Mouse (Mus musculus) activated CD4-positive, CD25-positive, alpha-beta regulatory T cell, adult 4 months (primary cell): ENCODE measurements around the gene Gm12800. TPM values are rescaled to one million over a fixed set of nuclear protein-coding genes. Genes with fewer than 3 reads are reported as not detected.
"Not testable (repeated sequence)": the region's sequence is repeated elsewhere in the genome, so short reads cannot be mapped to it uniquely, and the experiment has no call there.

Experiments
- ATAC-seq: one replicate; pipeline ENCODE4 v1.8.0; 2017
- polyA plus RNA-seq, 2 experiments: library from polyadenylated mRNA; unstranded; fragments of 100-300 nt; shearing (Covaris generic); gene quantifications; one replicate each; pipeline ENCODE4 v1.2.1; 2017

Gm12800 gene
- polyA plus RNA-seq = not detected

DNA sequence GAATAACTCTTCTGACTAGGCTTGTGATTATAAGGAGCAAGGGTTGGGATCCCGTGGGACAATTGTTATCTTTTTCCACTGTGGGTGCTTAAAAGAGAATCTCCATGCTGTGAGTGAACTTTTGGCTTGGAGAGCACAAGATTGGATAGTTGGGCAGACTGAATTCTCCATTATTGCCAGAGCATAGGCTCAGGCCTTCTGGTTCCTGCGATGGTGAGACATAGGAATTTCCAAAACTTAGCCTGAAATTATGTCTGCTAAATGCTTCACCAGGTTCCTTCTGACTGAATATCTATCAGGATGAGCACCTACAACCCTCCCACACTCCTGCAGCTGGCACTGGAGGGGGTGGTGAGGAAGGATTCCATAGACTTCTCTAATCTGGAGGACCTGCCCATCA, at the start of gene Gm12800:
Gm12800 (plus strand) TSS at position 301 of the 400 bp plus-strand sequence.
- ATAC-seq = not testable (repeated sequence)

- no peak for ATAC-seq
Observed at GRCm38 (mm10) chr4:101860873-101861272, 48.0 kb upstream of the Gm12800 start.

DNA sequence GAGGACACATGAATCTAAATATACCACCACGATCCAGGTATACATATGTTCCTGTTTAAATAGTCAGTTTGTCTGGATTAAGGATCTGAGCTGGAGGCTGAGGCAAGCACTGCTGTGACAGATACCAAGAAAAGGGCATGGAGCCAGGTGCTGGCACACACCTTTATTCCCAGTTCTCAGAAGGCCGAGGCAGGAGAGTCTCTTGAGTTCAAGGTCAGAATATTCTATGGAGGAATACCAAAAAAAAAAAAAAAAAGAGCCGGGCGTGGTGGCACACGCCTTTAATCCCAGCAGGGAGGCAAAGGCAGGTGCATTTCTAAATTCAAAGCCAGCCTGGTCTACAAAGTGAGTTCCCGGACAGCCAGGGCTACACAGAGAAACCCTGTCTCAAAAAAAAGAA, 46.6 kb upstream of the Gm12800 start:
- ATAC-seq = no peak

DNA sequence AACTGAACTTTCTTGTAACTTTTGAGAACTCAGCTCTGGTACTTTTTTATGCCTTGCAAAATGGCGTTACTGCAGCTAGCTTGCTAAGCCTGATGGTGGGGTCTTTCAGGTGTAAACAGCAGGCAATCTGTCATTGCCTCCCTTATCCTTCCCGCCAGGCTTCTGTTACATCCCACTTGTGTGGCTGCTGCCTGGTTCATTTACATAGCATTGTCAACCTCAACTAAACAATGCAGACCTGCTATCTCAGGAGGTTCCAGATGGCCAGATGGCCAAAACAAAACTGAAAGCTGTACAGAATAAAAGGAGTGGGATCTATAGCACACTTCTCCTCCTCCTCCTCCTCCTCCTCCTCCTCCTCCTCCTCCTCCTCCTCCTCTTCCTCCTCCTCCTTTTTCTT, 36.9 kb upstream of the Gm12800 start:
- ATAC-seq = not testable (repeated sequence)

- not testable (repeated sequence) for ATAC-seq
Observed at GRCm38 (mm10) chr4:101875687-101876086, 33.2 kb upstream of the Gm12800 start.

- no peak for ATAC-seq
Observed at GRCm38 (mm10) chr4:101883641-101884040, 25.3 kb upstream of the Gm12800 start.

GRCm38 (mm10) chr4:101889377-101889776, 19.5 kb upstream of the Gm12800 start:
- ATAC-seq = no peak

DNA sequence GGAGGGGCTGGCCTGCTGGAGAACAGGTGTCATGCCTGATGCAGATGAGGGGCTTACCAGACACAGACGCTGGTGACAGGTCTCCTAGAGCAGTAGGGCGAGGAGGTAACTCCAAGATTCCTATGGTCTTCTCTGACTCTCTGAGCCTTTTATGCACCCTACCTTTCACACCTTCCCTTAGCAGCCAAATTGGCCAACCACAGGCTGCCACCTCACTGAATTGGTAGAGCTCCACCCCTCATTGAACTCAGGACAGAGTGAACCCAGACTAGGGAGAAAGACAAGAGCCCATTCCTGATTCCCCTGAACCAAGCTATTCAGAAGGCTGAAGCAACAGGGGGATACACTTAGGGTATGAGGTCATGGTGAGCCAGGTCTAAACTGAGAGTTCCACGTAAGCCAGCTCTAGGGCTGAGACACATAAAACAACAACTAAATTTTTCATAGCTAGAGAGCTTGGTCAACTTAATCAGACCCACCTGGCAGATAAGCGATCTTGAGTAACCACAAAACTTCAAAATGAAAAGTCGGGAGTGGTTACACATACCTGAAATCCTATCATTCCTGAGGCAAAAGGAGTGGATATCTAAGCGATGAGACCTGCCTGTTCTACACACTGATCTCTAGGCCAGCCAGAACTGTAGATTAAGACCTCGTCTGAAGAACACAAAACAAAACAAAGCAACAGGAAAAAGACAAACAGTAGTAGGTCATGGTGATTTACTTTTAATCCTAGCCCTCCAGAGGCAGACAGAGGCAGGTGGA, 15.1 kb upstream of the Gm12800 start, which contains the start of gene C130073F10Rik:
C130073F10Rik (minus strand) TSS at position 134 of the 765 bp plus-strand sequence.
- no peak for ATAC-seq

GRCm38 (mm10) chr4:101940107-101940506, 31.2 kb downstream of the Gm12800 start, which contains the start of gene Gm12794:
Gene Gm12794, plus strand, starts transcription at chr4:101940407.
- ATAC-seq = not testable (repeated sequence)

Other genes starting within 250 kb of the Gm12800 start
- gene Lepr, start 191.7 kb upstream of the Gm12800 start, polyA plus RNA-seq = 1 to 10 TPM in 1 of 2 experiments, not detected in 1; 1.2 TPM
- not detected for gene B020004J07Rik, start 65.1 kb upstream of the Gm12800 start, polyA plus RNA-seq
- gene C130073F10Rik, start 15.3 kb upstream of the Gm12800 start, polyA plus RNA-seq = not detected
- not detected for gene Gm12794, start 31.3 kb downstream of the Gm12800 start, polyA plus RNA-seq
- gene Gm12790, start 71.9 kb downstream of the Gm12800 start, polyA plus RNA-seq = not detected
- not detected for gene Gm12789, start 77.5 kb downstream of the Gm12800 start, polyA plus RNA-seq
- gene Pde4b, start 178.4 kb downstream of the Gm12800 start, polyA plus RNA-seq = 10 to 100 TPM; 57.3 to 59.4 TPM